Comparison of ENCODE assay signal across 8 mouse cellular contexts in the genomic region with DNA sequence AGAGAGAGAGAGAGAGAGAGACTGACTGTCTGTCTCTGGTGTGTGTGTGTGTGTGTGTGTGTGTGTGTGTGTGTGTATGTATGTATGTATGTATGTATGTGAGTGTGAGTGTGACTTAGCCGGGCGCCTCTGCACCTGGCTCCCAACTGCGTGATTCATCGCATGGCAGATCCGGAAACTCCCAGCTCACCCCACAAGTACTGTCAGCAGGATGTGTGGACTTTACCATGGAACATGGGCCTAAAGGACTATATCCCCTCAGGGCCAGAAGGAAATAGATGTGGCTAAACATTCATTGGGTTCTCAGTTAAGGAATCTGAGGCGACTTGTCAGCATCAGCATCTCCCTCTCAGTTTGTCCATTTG. TPM values are rescaled to one million over a fixed set of nuclear protein-coding genes. Genes with fewer than 3 reads are reported as not detected.
DNase-seq lines count a peak whose midpoint lies in the region; ATAC-seq and TF ChIP-seq lines count a peak whose summit lies in the region.

No protein-coding gene starts in this region.

- ATAC-seq in kidney, embryonic 15.5 days (replicated peaks; ENCODE audit: low FRiP score): no peak; the same call in 1 of the 2 replicates
- no peak for ATAC-seq in G1E (ENCODE audit: extremely low read depth, insufficient number of reproducible peaks, low FRiP score, poor library complexity, severe bottlenecking)
- no peak; the same call in none of the 2 replicates for ATAC-seq in forebrain, embryonic 11.5 days (replicated peaks; ENCODE audit: low FRiP score)
- ATAC-seq in limb, embryonic 11.5 days (ENCODE audit: insufficient number of reproducible peaks, low FRiP score, low TSS enrichment, low read depth): peak; percentile 50; the same call in 1 of the 2 replicates
- no peak; the same call in 1 of the 2 replicates for ATAC-seq in neural tube, embryonic 15.5 days (ENCODE audit: low FRiP score)

- no peaks in the 10 kb centered on the region for H3K27me3 ChIP-seq in kidney, embryonic 15.5 days
- H3K27me3 ChIP-seq in G1E (ENCODE audit: insufficient read depth, low read length): no peaks in the 10 kb centered on the region
- H3K27me3 ChIP-seq in forebrain, embryonic 11.5 days (ENCODE audit: control insufficient read depth, insufficient read depth, low read length): no peaks in the 10 kb centered on the region
- H3K27me3 ChIP-seq in limb, embryonic 11.5 days (ENCODE audit: control insufficient read depth, insufficient read depth, low read length): no peaks in the 10 kb centered on the region
- no peaks in the 10 kb centered on the region for H3K27me3 ChIP-seq in neural tube, embryonic 15.5 days (replicated peaks)

- peaks cover 11% of the 10 kb centered on the region; the same call in 1 of the 2 replicates for H3K36me3 ChIP-seq in kidney, embryonic 15.5 days
- peaks cover 25% of the 10 kb centered on the region for H3K36me3 ChIP-seq in G1E (replicated peaks)
- no peaks in the 10 kb centered on the region for H3K36me3 ChIP-seq in forebrain, embryonic 11.5 days (ENCODE audit: control insufficient read depth, insufficient read depth, low read length)
- H3K36me3 ChIP-seq in limb, embryonic 11.5 days (ENCODE audit: control insufficient read depth, insufficient read depth, low read length): no peaks in the 10 kb centered on the region
- 0 out of 2 replicates have a peak, but pooled peaks cover 6% of the 10 kb centered on the region for H3K36me3 ChIP-seq in neural tube, embryonic 15.5 days

- H3K4me3 ChIP-seq in kidney, embryonic 15.5 days (replicated peaks): peak overlapping the region; percentile 76
- H3K4me3 ChIP-seq in G1E (ENCODE audit: low read depth, low read length): peak overlapping the region; percentile 79
- peak overlapping the region; percentile 76 for H3K4me3 ChIP-seq in forebrain, embryonic 11.5 days (ENCODE audit: low read depth, low read length)
- peak overlapping the region; percentile 75 for H3K4me3 ChIP-seq in limb, embryonic 11.5 days (ENCODE audit: low read depth, low read length)
- H3K4me3 ChIP-seq in neural tube, embryonic 15.5 days (replicated peaks): peak overlapping the region; percentile 81

- no peak for DNase-seq in kidney, adult 9 months
- peak; percentile 14 for DNase-seq in G1E (ENCODE audit: low spot score)
- no peak for DNase-seq in forebrain, embryonic 11.5 days (ENCODE audit: low spot score)
- DNase-seq in limb, embryonic 11.5 days (ENCODE audit: low spot score): no peak
- DNase-seq in cerebellum, adult 11 months: no peak
- no peak for DNase-seq in spleen, postnatal 14 days (ENCODE audit: low spot score in 2 of 2)

- peak overlapping the region; percentile 61 for H3K4me2 ChIP-seq in kidney, embryonic 15.5 days
- peak overlapping the region; percentile 57 for H3K4me2 ChIP-seq in forebrain, embryonic 11.5 days (ENCODE audit: low read depth, low read length, severe bottlenecking)
- peak overlapping the region; percentile 74 for H3K4me2 ChIP-seq in limb, embryonic 11.5 days (ENCODE audit: low read depth, severe bottlenecking)
- H3K4me2 ChIP-seq in neural tube, embryonic 15.5 days: peak overlapping the region; percentile 66

- no peak for TF ChIP-seq CTCF in G1E (IDR thresholded peaks at IDR 0.05; ENCODE audit: low read depth, low read length)

- H3K4me1 ChIP-seq in kidney, embryonic 15.5 days: peaks cover 7% of the 10 kb centered on the region
- H3K4me1 ChIP-seq in G1E (ENCODE audit: insufficient read depth, low read depth, low read length): peaks cover 32% of the 10 kb centered on the region
- H3K4me1 ChIP-seq in forebrain, embryonic 11.5 days (replicated peaks; ENCODE audit: control insufficient read depth, insufficient read depth, low read length): 0 out of 2 replicates have a peak, but pooled peaks cover 5% of the 10 kb centered on the region
- peaks cover 8% of the 10 kb centered on the region; the same call in 1 of the 2 replicates for H3K4me1 ChIP-seq in limb, embryonic 11.5 days (ENCODE audit: control insufficient read depth, insufficient read depth, low read length)
- H3K4me1 ChIP-seq in neural tube, embryonic 15.5 days: peaks cover 26% of the 10 kb centered on the region

- H3K9me3 ChIP-seq in kidney, embryonic 15.5 days (replicated peaks): no peaks in the 10 kb centered on the region
- H3K9me3 ChIP-seq in G1E (replicated peaks): no peaks in the 10 kb centered on the region
- H3K9me3 ChIP-seq in forebrain, embryonic 11.5 days (ENCODE audit: control insufficient read depth, low read length): no peaks in the 10 kb centered on the region
- H3K9me3 ChIP-seq in limb, embryonic 11.5 days (ENCODE audit: control insufficient read depth, low read length): no peaks in the 10 kb centered on the region
- no peaks in the 10 kb centered on the region for H3K9me3 ChIP-seq in neural tube, embryonic 15.5 days (replicated peaks)

- no peak overlapping the region for H3K27ac ChIP-seq in kidney, embryonic 15.5 days
- no peak overlapping the region for H3K27ac ChIP-seq in forebrain, embryonic 11.5 days (ENCODE audit: low read depth, low read length)
- H3K27ac ChIP-seq in limb, embryonic 11.5 days (replicated peaks; ENCODE audit: low read depth, low read length): no peak overlapping the region
- H3K27ac ChIP-seq in neural tube, embryonic 15.5 days (replicated peaks): no peak overlapping the region

- 19% methylated on average over 6 of the region's 6 CpGs for WGBS in kidney, embryonic 15.5 days
- WGBS in forebrain, embryonic 11.5 days: 23% methylated on average over 6 of the region's 6 CpGs
- 18% methylated on average over 6 of the region's 6 CpGs for WGBS in limb, embryonic 11.5 days
- 18% methylated on average over 6 of the region's 6 CpGs for WGBS in neural tube, embryonic 15.5 days

- H3K9ac ChIP-seq in kidney, embryonic 15.5 days: peak overlapping the region; percentile 56
- peak overlapping the region; percentile 65 for H3K9ac ChIP-seq in forebrain, embryonic 11.5 days (ENCODE audit: low read length)
- H3K9ac ChIP-seq in limb, embryonic 11.5 days (ENCODE audit: low read length): peak overlapping the region; percentile 65
- peak overlapping the region; percentile 70 for H3K9ac ChIP-seq in neural tube, embryonic 15.5 days (replicated peaks)

RNA-seq across cellular contexts. Expression of a gene that starts 0.6 kb away (rescaled TPM):
- 20.0 and 20.1 TPM in 2 replicates for polyA plus RNA-seq in kidney, embryonic 15.5 days (2015; fragmentation: Nextera tagmentation; extraction: Ambion mirVana)
- 23.0 and 27.9 TPM in 2 replicates for total RNA-seq in G1E (2014; fragmentation: Nextera tagmentation)
- total RNA-seq in G1E (2017): 22.6 and 31.9 TPM in 2 replicates
- polyA plus RNA-seq in G1E (2012): 3.3 and 3.7 TPM in 2 replicates
- 18.6 and 21.1 TPM in 2 replicates for polyA plus RNA-seq in forebrain, embryonic 11.5 days (2014; fragmentation: Nextera tagmentation; extraction: Ambion mirVana)
- polyA plus RNA-seq in limb, embryonic 11.5 days (2014; fragmentation: Nextera tagmentation; extraction: Ambion mirVana): 23.2 and 26.2 TPM in 2 replicates
- 20.8 and 21.1 TPM in 2 replicates for polyA plus RNA-seq in neural tube, embryonic 15.5 days (2015; fragmentation: Nextera tagmentation; extraction: Ambion mirVana)

RNA-seq across cellular contexts. Expression of a gene that starts 0.7 kb away (rescaled TPM):
- polyA plus RNA-seq in kidney, embryonic 15.5 days (2015; fragmentation: Nextera tagmentation; extraction: Ambion mirVana): 5.0 and 5.8 TPM in 2 replicates
- total RNA-seq in G1E (2014; fragmentation: Nextera tagmentation) (5.8 and 9.3 TPM in 2 replicates), G1E (2017) (0.66 and 3.4 TPM in 2 replicates)
- polyA plus RNA-seq in G1E (2012): 0.42 and 2.4 TPM in 2 replicates
- polyA plus RNA-seq in forebrain, embryonic 11.5 days (2014; fragmentation: Nextera tagmentation; extraction: Ambion mirVana): 6.4 and 7.8 TPM in 2 replicates
- 5.9 and 6.4 TPM in 2 replicates for polyA plus RNA-seq in limb, embryonic 11.5 days (2014; fragmentation: Nextera tagmentation; extraction: Ambion mirVana)
- polyA plus RNA-seq in neural tube, embryonic 15.5 days (2015; fragmentation: Nextera tagmentation; extraction: Ambion mirVana): 28.9 and 37.7 TPM in 2 replicates
